Comparison of ENCODE assay signal across 9 mouse cellular contexts in genomic region chr7:101452669-101453068, GRCm38 (mm10). TPM values are rescaled to one million over a fixed set of nuclear protein-coding genes. Genes with fewer than 3 reads are reported as not detected.
A peak's percentile ranks its signal among the peaks of the same experiment; 100 is the strongest.
DNase-seq lines count a peak whose midpoint lies in the region; ATAC-seq and TF ChIP-seq lines count a peak whose summit lies in the region.
"Had no signal": no experiment of that assay in that cellular context is flagged by ENCODE, and none has a peak within 500 bp of the region (broad histone marks: within the 10 kb centered on the region; RNA-seq: fewer than 3 reads in every experiment).

No protein-coding gene starts in this region.

- H3K27me3 ChIP-seq in kidney, embryonic 15.5 days: peaks cover 25% of the 10 kb centered on the region
- no peaks in the 10 kb centered on the region; the same call in 1 of the 2 replicates for H3K27me3 ChIP-seq in forebrain, postnatal 0 days (ENCODE audit: insufficient read depth, low read length)
- peaks cover 11% of the 10 kb centered on the region; the same call in 1 of the 2 replicates for H3K27me3 ChIP-seq in midbrain, embryonic 14.5 days (ENCODE audit: control insufficient read depth, insufficient read depth, low read length)

- peak overlapping the region; percentile 54 for H3K4me3 ChIP-seq in kidney, embryonic 15.5 days (replicated peaks)
- H3K4me3 ChIP-seq in cortical plate, adult 2 months (ENCODE audit: insufficient read depth, low read length): peak overlapping the region; percentile 68
- H3K4me3 ChIP-seq in forebrain, postnatal 0 days (ENCODE audit: low read depth, low read length): peak overlapping the region; percentile 60
- H3K4me3 ChIP-seq in midbrain, embryonic 14.5 days (replicated peaks; ENCODE audit: low read depth, low read length): no peak overlapping the region

- no peak for ATAC-seq in kidney, embryonic 15.5 days (replicated peaks; ENCODE audit: low FRiP score)
- no peak for ATAC-seq in forebrain, postnatal 0 days
- no peak for ATAC-seq in midbrain, embryonic 14.5 days (ENCODE audit: low FRiP score, low TSS enrichment)

- peaks cover 29% of the 10 kb centered on the region for H3K4me1 ChIP-seq in kidney, embryonic 15.5 days
- H3K4me1 ChIP-seq in cortical plate, adult 2 months (ENCODE audit: control insufficient read depth, insufficient read depth, low read length): peaks cover 10% of the 10 kb centered on the region
- H3K4me1 ChIP-seq in forebrain, postnatal 0 days (ENCODE audit: insufficient read depth): peaks cover 30% of the 10 kb centered on the region
- H3K4me1 ChIP-seq in midbrain, embryonic 14.5 days (ENCODE audit: control insufficient read depth, insufficient read depth, low read length): peaks cover 8% of the 10 kb centered on the region; the same call in 1 of the 2 replicates

- DNase-seq in kidney, postnatal 4 days: no peak
- DNase-seq in forebrain, postnatal 0 days: no peak
- no peak for DNase-seq in midbrain, embryonic 14.5 days
- no peak for DNase-seq in adrenal gland, postnatal 14 days
- DNase-seq in right cerebral cortex, postnatal 14 days: no peak
- no peak for DNase-seq in spleen, postnatal 4 days (ENCODE audit: low spot score in 2 of 2)
- DNase-seq: spleen, adult 18-20 months had no signal

- H3K27ac ChIP-seq in kidney, embryonic 15.5 days: no peak overlapping the region
- peak overlapping the region; percentile 3 for H3K27ac ChIP-seq in cortical plate, adult 2 months (ENCODE audit: insufficient read depth, low read length)
- no peak overlapping the region for H3K27ac ChIP-seq in forebrain, postnatal 0 days (ENCODE audit: low read depth, low read length)
- no peak overlapping the region for H3K27ac ChIP-seq in midbrain, embryonic 14.5 days (replicated peaks; ENCODE audit: low read depth, low read length)

- TF ChIP-seq CTCF in cortical plate, adult 2 months (IDR thresholded peaks at IDR 0.05; ENCODE audit: extremely low read depth, insufficient read depth, low read length): no peak
- no peak for TF ChIP-seq CTCF in forebrain, postnatal 0 days (IDR thresholded peaks at IDR 0.05; ENCODE audit: low read depth)

- H3K9ac ChIP-seq in kidney, embryonic 15.5 days: 0 out of 2 replicates have a peak overlapping the region, but pooled peaks have one; percentile 21
- H3K9ac ChIP-seq in forebrain, postnatal 0 days: peak overlapping the region; percentile 4; the same call in 1 of the 2 replicates
- no peak overlapping the region for H3K9ac ChIP-seq in midbrain, embryonic 14.5 days (replicated peaks; ENCODE audit: low read length)

- H3K4me2 ChIP-seq in kidney, embryonic 15.5 days: peak overlapping the region; percentile 94
- peak overlapping the region; percentile 99 for H3K4me2 ChIP-seq in forebrain, postnatal 0 days (ENCODE audit: low read depth)
- H3K4me2 ChIP-seq in midbrain, embryonic 14.5 days (ENCODE audit: low read length): peak overlapping the region; percentile 96; the same call in 1 of the 2 replicates

- 86% methylated on average over 3 of the region's 3 CpGs for WGBS in kidney, embryonic 15.5 days
- 86% methylated on average over 3 of the region's 3 CpGs for WGBS in forebrain, postnatal 0 days
- 89% methylated on average over 3 of the region's 3 CpGs for WGBS in midbrain, embryonic 14.5 days

- peak; percentile 36; the same call in 1 of the 2 replicates for TF ChIP-seq POLR2A in cortical plate, adult 2 months (IDR thresholded peaks at IDR 0.05; ENCODE audit: extremely low read depth, insufficient read depth, low read length)

- H3K36me3 ChIP-seq in kidney, embryonic 15.5 days: no peaks in the 10 kb centered on the region
- H3K36me3 ChIP-seq in forebrain, postnatal 0 days (ENCODE audit: insufficient read depth): no peaks in the 10 kb centered on the region
- H3K36me3 ChIP-seq in midbrain, embryonic 14.5 days (ENCODE audit: control insufficient read depth, insufficient read depth, low read length): no peaks in the 10 kb centered on the region

- no peaks in the 10 kb centered on the region for H3K9me3 ChIP-seq in kidney, embryonic 15.5 days (replicated peaks)
- no peaks in the 10 kb centered on the region for H3K9me3 ChIP-seq in forebrain, postnatal 0 days (ENCODE audit: low read length)
- no peaks in the 10 kb centered on the region for H3K9me3 ChIP-seq in midbrain, embryonic 14.5 days (ENCODE audit: control insufficient read depth, low read length)

RNA-seq across cellular contexts. Expression of gene Pde2a, which starts 31.2 kb away (rescaled TPM):
- polyA plus RNA-seq in kidney, embryonic 15.5 days (2015; fragmentation: Nextera tagmentation; extraction: Ambion mirVana): 37.3 and 39.5 TPM in 2 replicates
- polyA plus RNA-seq in cortical plate, adult 2 months (2012; rRNA removed): 223 and 236 TPM in 2 replicates
- total RNA-seq in forebrain, postnatal 0 days (2014; rRNA removed): 94.2 and 104 TPM in 2 replicates
- 66.2 and 72.4 TPM in 2 replicates for polyA plus RNA-seq in forebrain, postnatal 0 days (2015; fragmentation: Nextera tagmentation; extraction: Ambion mirVana)
- polyA plus RNA-seq in midbrain, embryonic 14.5 days (2014; fragmentation: Nextera tagmentation; extraction: Ambion mirVana): 23.0 and 25.7 TPM in 2 replicates
- 132 and 141 TPM in 2 replicates for total RNA-seq in adrenal gland, postnatal 14 days (2021)

RNA-seq across cellular contexts. Expression of gene Gm45837, which starts 42.0 kb away (rescaled TPM):
- 0.14 and 0.21 TPM in 2 replicates for polyA plus RNA-seq in kidney, embryonic 15.5 days (2015; fragmentation: Nextera tagmentation; extraction: Ambion mirVana)
- polyA plus RNA-seq in cortical plate, adult 2 months (2012; rRNA removed): 0.56 and 0.59 TPM in 2 replicates
- not detected in 2 replicates for total RNA-seq in forebrain, postnatal 0 days (2014; rRNA removed)
- polyA plus RNA-seq in forebrain, postnatal 0 days (2015; fragmentation: Nextera tagmentation; extraction: Ambion mirVana): not detected in 2 replicates
- polyA plus RNA-seq in midbrain, embryonic 14.5 days (2014; fragmentation: Nextera tagmentation; extraction: Ambion mirVana): not detected in 2 replicates
- not detected in 2 replicates for total RNA-seq in adrenal gland, postnatal 14 days (2021)
